Mouse (Mus musculus): Measurements from ENCODE around the gene Cpsf3.

DNA sequence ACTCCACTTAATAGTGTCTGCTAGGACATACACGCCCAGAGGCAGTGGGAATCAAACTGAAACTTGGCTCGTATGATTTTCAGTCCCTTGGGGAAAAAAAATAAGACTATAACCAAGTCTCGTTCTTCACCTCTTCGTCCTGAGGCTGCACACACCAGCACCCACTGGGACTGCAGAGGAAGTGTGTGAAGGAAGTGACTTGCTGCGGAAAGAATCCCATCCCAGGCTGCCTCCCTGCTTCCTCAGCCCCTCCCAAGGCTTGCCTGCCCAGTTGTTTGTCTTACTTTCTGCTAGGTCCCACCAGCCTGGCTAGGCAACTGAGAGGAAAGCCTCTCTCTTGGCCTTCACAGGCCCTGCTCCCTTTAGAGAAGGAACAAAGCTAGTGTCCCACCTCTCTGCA is 20.9 kb upstream of the Cpsf3 start:
- TF ChIP-seq POLR2A (IDR thresholded peaks at IDR 0.05; ENCODE audit: borderline replicate concordance, extremely low read depth, insufficient read depth, insufficient read length, poor library complexity, severe bottlenecking): no peak
- no peak for TF ChIP-seq CTCF (IDR thresholded peaks at IDR 0.05; ENCODE audit: borderline replicate concordance, extremely low read depth, insufficient read depth, insufficient read length)

Data from brain, embryonic 14.5 days (tissue).